Mouse (Mus musculus) MEL (cell line): ENCODE data around the gene Slc38a7. TPM values are rescaled to one million over a fixed set of nuclear protein-coding genes. Genes with fewer than 3 reads are reported as not detected.

Experiments
- DNase-seq: peaks from one replicate; pipeline ENCODE4 v3.0.0; 2011; ENCODE audit warnings: low read depth, low spot score
- H3K27ac ChIP-seq: 2 replicates; pipeline ENCODE4 v1.5.1; 2012; ENCODE audit warnings: low read depth, mild to moderate bottlenecking, control low read depth, low read length, moderate library complexity; ENCODE audit not compliant: control insufficient read depth
- H3K27me3 ChIP-seq, 2 experiments: fragments of 150-350 bp in 1 of 2; sonication (generic) in 1 of 2; 2 replicates each; pipeline ENCODE4 v1.6.1; 2012; ENCODE audit warnings: low read length in 2 of 2, mild to moderate bottlenecking in 2 of 2, improper control_type of control experiment in 1 of 2, moderate library complexity in 1 of 2; ENCODE audit not compliant: insufficient read depth in 2 of 2, control insufficient read depth in 1 of 2
- H3K36me3 ChIP-seq, 2 experiments: 2 replicates each; pipeline ENCODE4 v1.6.1; 2012 to 2014; ENCODE audit warnings: low read length in 2 of 2, improper control_type of control experiment in 1 of 2, inconsistent platforms in 1 of 2, mild to moderate bottlenecking in 1 of 2; ENCODE audit not compliant: insufficient read depth in 2 of 2, control insufficient read depth in 1 of 2
- H3K4me1 ChIP-seq, 2 experiments: fragments of 150-350 bp in 1 of 2; sonication (generic) in 1 of 2; 2 replicates each; pipeline ENCODE4 v1.6.1; 2012; ENCODE audit warnings: low read length in 2 of 2, improper control_type of control experiment in 1 of 2, mild to moderate bottlenecking in 1 of 2; ENCODE audit not compliant: insufficient read depth in 2 of 2, control insufficient read depth in 1 of 2
- H3K4me3 ChIP-seq, 2 experiments: fragments of 150-350 bp in 1 of 2; sonication (generic) in 1 of 2; 2 replicates each; pipeline ENCODE4 v1.5.1; 2012; ENCODE audit warnings: low read depth in 2 of 2, low read length in 2 of 2, mild to moderate bottlenecking in 2 of 2, moderate library complexity in 2 of 2, control low read depth in 1 of 2, improper control_type of control experiment in 1 of 2; ENCODE audit not compliant: control insufficient read depth in 1 of 2, insufficient read depth in 1 of 2
- H3K79me2 ChIP-seq: 2 replicates; pipeline ENCODE4 v1.6.1; 2012; ENCODE audit warnings: mild to moderate bottlenecking, low read length, moderate library complexity; ENCODE audit not compliant: control insufficient read depth, poor library complexity, insufficient read depth
- H3K9ac ChIP-seq: 2 replicates; pipeline ENCODE4 v1.6.1; 2012; ENCODE audit warnings: low read depth, mild to moderate bottlenecking, control low read depth, low read length, moderate library complexity; ENCODE audit not compliant: control insufficient read depth, poor library complexity, severe bottlenecking
- H3K9me3 ChIP-seq: fragments of 150-350 bp; sonication (generic); replicated peaks from 2 replicates; pipeline ENCODE4 v1.6.1; 2012; ENCODE audit warnings: mild to moderate bottlenecking, low read length, improper control_type of control experiment, moderate library complexity; ENCODE audit not compliant: insufficient read depth
- CHD2 ChIP-seq: IDR thresholded peaks from 2 replicates; pipeline ENCODE4 v1.6.1; 2011; ENCODE audit warnings: low read length, improper control_type of control experiment
- EP300 ChIP-seq, 2 experiments: IDR thresholded peaks; 2 replicates each; pipeline ENCODE4 v1.6.1; 2011; ENCODE audit warnings: improper control_type of control experiment in 2 of 2, low read length in 2 of 2, low read depth in 1 of 2, mild to moderate bottlenecking in 1 of 2
- GABPA ChIP-seq: IDR thresholded peaks from 2 replicates; pipeline ENCODE4 v1.6.1; 2012; ENCODE audit warnings: low read depth, mild to moderate bottlenecking, inconsistent platforms, low read length, improper control_type of control experiment, moderate library complexity
- GATA1 ChIP-seq: IDR thresholded peaks from 2 replicates; pipeline ENCODE4 v1.6.1; 2011; ENCODE audit warnings: low read depth, low read length, improper control_type of control experiment
- MAX ChIP-seq: IDR thresholded peaks from 2 replicates; pipeline ENCODE4 v1.6.1; 2011; ENCODE audit warnings: low read length, improper control_type of control experiment
- MAZ ChIP-seq: IDR thresholded peaks from 2 replicates; pipeline ENCODE4 v1.6.1; 2012; ENCODE audit warnings: low read depth, mild to moderate bottlenecking, inconsistent platforms, low read length, improper control_type of control experiment
- MYC ChIP-seq: IDR thresholded peaks from 2 replicates; pipeline ENCODE4 v1.6.1; 2011; ENCODE audit warnings: low read depth, mild to moderate bottlenecking, low read length, improper control_type of control experiment, moderate library complexity
- RAD21 ChIP-seq: IDR thresholded peaks from 2 replicates; pipeline ENCODE4 v1.6.1; 2011; ENCODE audit warnings: mild to moderate bottlenecking, low read depth, low read length, improper control_type of control experiment
- TAL1 ChIP-seq: IDR thresholded peaks from 2 replicates; pipeline ENCODE4 v1.6.1; 2012; ENCODE audit warnings: mild to moderate bottlenecking, inconsistent platforms, low read length, moderate library complexity, mixed read lengths
- TBP ChIP-seq: IDR thresholded peaks from 2 replicates; pipeline ENCODE4 v1.8.0; 2011; ENCODE audit warnings: low read depth, low read length, improper control_type of control experiment
- TCF12 ChIP-seq: IDR thresholded peaks from 2 replicates; pipeline ENCODE4 v1.6.1; 2014; ENCODE audit warnings: low read depth, mild to moderate bottlenecking, inconsistent platforms, low read length, improper control_type of control experiment, moderate library complexity
- UBTF ChIP-seq: IDR thresholded peaks from 2 replicates; pipeline ENCODE4 v1.6.1; 2012; ENCODE audit warnings: low read depth, mild to moderate bottlenecking, inconsistent platforms, low read length, improper control_type of control experiment, moderate library complexity, borderline replicate concordance; ENCODE audit not compliant: insufficient read depth
- USF2 ChIP-seq, 2 experiments: IDR thresholded peaks; 2 replicates each; pipeline ENCODE4 v1.6.1; 2011 to 2012; ENCODE audit warnings: improper control_type of control experiment in 2 of 2, low read length in 2 of 2, borderline replicate concordance in 1 of 2, inconsistent platforms in 1 of 2, low read depth in 1 of 2, mild to moderate bottlenecking in 1 of 2; ENCODE audit not compliant: insufficient read depth in 1 of 2
- ZC3H11A ChIP-seq: IDR thresholded peaks from 2 replicates; pipeline ENCODE4 v1.6.1; 2012; ENCODE audit warnings: low read depth, mild to moderate bottlenecking, inconsistent platforms, low read length, improper control_type of control experiment
- ZKSCAN1 ChIP-seq: IDR thresholded peaks from 2 replicates; pipeline ENCODE4 v1.6.1; 2012; ENCODE audit warnings: low read depth, mild to moderate bottlenecking, inconsistent platforms, low read length, improper control_type of control experiment, moderate library complexity
- ZMIZ1 ChIP-seq: IDR thresholded peaks from 2 replicates; pipeline ENCODE4 v1.6.1; 2012; ENCODE audit warnings: low read depth, mild to moderate bottlenecking, inconsistent platforms, low read length, improper control_type of control experiment, moderate library complexity
- ZNF384 ChIP-seq: IDR thresholded peaks from 2 replicates; pipeline ENCODE4 v1.6.1; 2012; ENCODE audit warnings: low read depth, mild to moderate bottlenecking, inconsistent platforms, low read length, improper control_type of control experiment
- polyA plus RNA-seq, 2 experiments: library from polyadenylated mRNA; stranded (reverse) in 1 of 2; unstranded in 1 of 2; fragments of >175 nt in 1 of 2; fragments of >200 nt in 1 of 2; gene quantifications; 2 replicates each; pipeline versions ENCODE4 v1.2.1 to v1.2.4; 2012; ENCODE audit warnings: low replicate concordance in 2 of 2, low read depth in 1 of 2; ENCODE audit not compliant: insufficient read length in 2 of 2, insufficient read depth in 1 of 2, missing spikeins in 1 of 2
- total RNA-seq: library from RNA; depleted of rRNA; stranded (reverse); fragments of 300-350 nt; gene quantifications from 2 replicates; pipeline ENCODE4 v1.2.3, GENCODE M21; 2012

The Slc38a7 gene
- total and polyA plus RNA-seq, 3 experiments: 2.5 to 6.5 TPM; not detected in 1

GRCm38 (mm10) chr8:95801476-95802064 is 51.8 kb downstream of the Slc38a7 start:
- Histone ChIP-seq H3K9me3 (no peaks in the 10 kb centered on the region), H3K9ac (no peak overlapping the region), H3K4me3 (no peak overlapping the region), H3K4me1 (peaks cover 3 to 18% of the 10 kb centered on the region in 2 experiments; a peak in 3 of 4 replicates), H3K27ac (no peak overlapping the region), H3K79me2 (peaks cover 91% of the 10 kb centered on the region), H3K36me3 (peaks cover 30 to 34% of the 10 kb centered on the region in 2 experiments), H3K27me3 (no peaks in the 10 kb centered on the region)
- no peak for TF ChIP-seq RAD21
- TF ChIP-seq ZKSCAN1: no peak
- no peak for TF ChIP-seq GABPA
- DNase-seq: no peak

GRCm38 (mm10) chr8:95800353-95800752 is 53.0 kb downstream of the Slc38a7 start:
- no peak for DNase-seq
- no peak overlapping the region for H3K9ac ChIP-seq
- H3K9me3 ChIP-seq: no peaks in the 10 kb centered on the region
- TF ChIP-seq USF2 (IDR thresholded peaks at IDR 0.05; ENCODE audit: borderline replicate concordance in 1 of 2, insufficient read depth in 1 of 2, low read depth in 1 of 2, low read length in 2 of 2) (no peak), MAZ (no peak), ZMIZ1 (no peak), TCF12 (no peak), UBTF (no peak), MAX (no peak), TAL1 (no peak), ZC3H11A (no peak), MYC (no peak), ZNF384 (no peak), TBP (no peak), EP300 (IDR thresholded peaks at IDR 0.05; ENCODE audit: low read depth in 1 of 2, low read length in 2 of 2) (no peak), CHD2 (no peak), GATA1 (no peak)
- H3K27me3 ChIP-seq: no peaks in the 10 kb centered on the region
- peaks cover 86% of the 10 kb centered on the region for H3K79me2 ChIP-seq
- peaks cover 0 to 11% of the 10 kb centered on the region in 2 experiments; a peak in 2 of 4 replicates for H3K4me1 ChIP-seq
- H3K4me3 ChIP-seq: no peak overlapping the region
- H3K27ac ChIP-seq: no peak overlapping the region
- peaks cover 22 to 39% of the 10 kb centered on the region in 2 experiments for H3K36me3 ChIP-seq
